Mouse (Mus musculus) intestine, embryonic 14.5 days (tissue): Measurements from ENCODE around the gene Ccdc57. TPM values are rescaled to one million over a fixed set of nuclear protein-coding genes. Genes with fewer than 3 reads are reported as not detected.
A peak's percentile ranks its signal among the peaks of the same experiment; 100 is the strongest.

ENCODE experiments used
- ATAC-seq: fragments of 200-750 bp; cut with Nextera tagmentation; replicated peaks from 2 replicates; pipeline ENCODE4 v1.8.0; 2017; ENCODE audit warnings: low read depth, moderate number of reproducible peaks, moderate TSS enrichment, moderate library complexity; ENCODE audit not compliant: low FRiP score, low TSS enrichment
- DNase-seq: peaks from one replicate; pipeline ENCODE4 v3.0.0-alpha.2; 2018; ENCODE audit warnings: low spot score
- H3K27ac ChIP-seq: fragments of 300-500 bp; sonication (generic); 2 replicates; pipeline ENCODE4 v1.5.1; 2014; ENCODE audit warnings: low read depth, mild to moderate bottlenecking, control low read depth
- H3K27me3 ChIP-seq: fragments of 300-500 bp; sonication (generic); replicated peaks from 2 replicates; pipeline ENCODE4 v1.6.1; 2014; ENCODE audit warnings: low read length, control low read depth; ENCODE audit not compliant: control insufficient read depth, insufficient read depth
- H3K36me3 ChIP-seq: fragments of 300-500 bp; sonication (generic); 2 replicates; pipeline ENCODE4 v1.6.1; 2014; ENCODE audit warnings: low read length, control low read depth; ENCODE audit not compliant: control insufficient read depth, insufficient read depth
- H3K4me1 ChIP-seq: fragments of 300-500 bp; sonication (generic); replicated peaks from 2 replicates; pipeline ENCODE4 v1.6.1; 2014; ENCODE audit warnings: low read length, control low read depth, mixed read lengths; ENCODE audit not compliant: control insufficient read depth, insufficient read depth
- H3K4me2 ChIP-seq: fragments of 300-500 bp; sonication (generic); 2 replicates; pipeline ENCODE4 v1.6.1; 2014; ENCODE audit warnings: low read length
- H3K4me3 ChIP-seq: fragments of 300-500 bp; sonication (generic); 2 replicates; pipeline ENCODE4 v1.5.1; 2014; ENCODE audit warnings: low read depth, low read length, control low read depth, mixed read lengths
- H3K9ac ChIP-seq: fragments of 300-500 bp; sonication (generic); 2 replicates; pipeline ENCODE4 v1.6.1; 2014; ENCODE audit warnings: mild to moderate bottlenecking, low read length
- H3K9me3 ChIP-seq: fragments of 300-500 bp; sonication (generic); 2 replicates; pipeline ENCODE4 v1.6.1; 2016; ENCODE audit warnings: low read length, control low read depth; ENCODE audit not compliant: control insufficient read depth
- WGBS: fragments of 180-500 bp; shearing (Covaris S2); extraction: QIAGEN DNeasy Blood & Tissue Kit; methylation state at CpG from one replicate; pipeline ENCODE4 v1.1.7; 2014; 5-methylcytosine and 5-hydroxymethylcytosine counted together
- polyA plus RNA-seq: library from polyadenylated mRNA; unstranded; fragments of >200 nt; fragmentation: Nextera tagmentation; extraction: Ambion mirVana; gene quantifications from 2 replicates; pipeline ENCODE4 v1.2.1, GENCODE M21; 2014

Ccdc57 gene
- polyA plus RNA-seq, 1 experiment from 2014 or later, result 5.9 TPM

DNA sequence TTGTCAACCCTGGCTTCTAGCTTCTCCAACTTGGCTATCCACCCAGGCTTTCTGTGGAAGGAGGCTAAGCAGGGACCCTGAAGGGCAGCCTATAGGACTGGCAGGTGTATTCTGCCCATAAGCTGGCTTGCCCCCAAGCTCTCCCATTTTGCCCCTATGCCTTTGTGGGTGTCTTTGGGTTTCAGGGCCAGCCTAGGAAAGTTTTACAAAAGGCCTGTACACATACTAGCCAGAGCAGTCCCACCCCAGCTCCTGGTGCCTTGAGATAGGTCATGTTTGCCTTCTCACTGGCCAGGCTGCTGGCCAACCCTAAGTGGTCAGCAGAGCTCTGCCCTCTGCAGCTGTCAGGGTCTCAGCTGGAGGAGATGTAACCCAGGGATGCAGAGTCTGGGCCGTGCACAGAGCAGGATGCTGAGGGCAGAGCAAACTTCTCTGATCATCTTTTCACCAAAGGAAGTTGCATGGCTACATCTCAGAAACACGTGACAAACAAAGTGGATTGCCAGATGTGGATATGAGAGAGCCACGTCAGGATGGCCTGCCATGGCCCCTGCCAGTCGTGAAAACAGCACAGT, 107.3 kb downstream of the Ccdc57 start:
- ATAC-seq (no peak), DNase-seq (no peak)
- Histone ChIP-seq H3K9me3 (no peaks in the 10 kb centered on the region), H3K9ac (peak overlapping the region; percentile 86), H3K36me3 (peaks cover 20% of the 10 kb centered on the region), H3K27ac (peak overlapping the region; percentile 98), H3K4me1 (peaks cover 27% of the 10 kb centered on the region), H3K27me3 (no peaks in the 10 kb centered on the region), H3K4me2 (peak overlapping the region; percentile 98), H3K4me3 (peak overlapping the region; percentile 89)
- 29% methylated on average over 4 of the region's 4 CpGs for WGBS

DNA sequence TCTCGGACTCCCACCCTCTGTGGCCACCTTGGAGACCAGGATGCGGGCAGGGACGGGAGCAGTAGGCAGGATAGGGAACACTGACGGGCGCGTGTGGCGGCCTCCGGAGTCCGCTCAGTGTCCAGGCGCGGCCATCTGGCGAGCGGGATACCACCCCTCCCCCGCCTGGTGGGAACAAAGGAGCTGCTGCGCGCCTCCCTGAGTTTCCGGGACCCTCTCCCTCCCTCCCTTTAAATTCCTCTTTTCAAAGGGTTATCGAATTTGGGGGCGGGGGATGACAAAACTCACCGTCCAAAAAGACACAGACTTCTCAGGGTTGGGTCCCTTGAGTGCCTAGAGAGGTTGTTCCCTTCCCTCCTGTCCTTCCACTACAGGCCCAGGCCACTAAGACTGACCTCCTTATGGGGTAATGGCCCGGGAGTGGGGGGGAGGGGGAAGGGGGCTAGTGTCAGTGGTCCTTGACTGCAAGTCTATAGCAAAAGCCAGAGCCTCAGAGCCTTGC, 107.8 kb downstream of the Ccdc57 start:
- ATAC-seq (peak; percentile 11), DNase-seq (no peak)
- no peaks in the 10 kb centered on the region for H3K27me3 ChIP-seq
- H3K9ac ChIP-seq, result peak overlapping the region; percentile 86
- peaks cover 25% of the 10 kb centered on the region for H3K36me3 ChIP-seq
- peak overlapping the region; percentile 98 for H3K4me2 ChIP-seq
- WGBS, result under 1% methylated on average over 21 of the region's 21 CpGs
- peaks cover 27% of the 10 kb centered on the region for H3K4me1 ChIP-seq
- H3K4me3 ChIP-seq, result peak overlapping the region; percentile 89
- H3K27ac ChIP-seq, result peak overlapping the region; percentile 98
- H3K9me3 ChIP-seq, result no peaks in the 10 kb centered on the region

DNA sequence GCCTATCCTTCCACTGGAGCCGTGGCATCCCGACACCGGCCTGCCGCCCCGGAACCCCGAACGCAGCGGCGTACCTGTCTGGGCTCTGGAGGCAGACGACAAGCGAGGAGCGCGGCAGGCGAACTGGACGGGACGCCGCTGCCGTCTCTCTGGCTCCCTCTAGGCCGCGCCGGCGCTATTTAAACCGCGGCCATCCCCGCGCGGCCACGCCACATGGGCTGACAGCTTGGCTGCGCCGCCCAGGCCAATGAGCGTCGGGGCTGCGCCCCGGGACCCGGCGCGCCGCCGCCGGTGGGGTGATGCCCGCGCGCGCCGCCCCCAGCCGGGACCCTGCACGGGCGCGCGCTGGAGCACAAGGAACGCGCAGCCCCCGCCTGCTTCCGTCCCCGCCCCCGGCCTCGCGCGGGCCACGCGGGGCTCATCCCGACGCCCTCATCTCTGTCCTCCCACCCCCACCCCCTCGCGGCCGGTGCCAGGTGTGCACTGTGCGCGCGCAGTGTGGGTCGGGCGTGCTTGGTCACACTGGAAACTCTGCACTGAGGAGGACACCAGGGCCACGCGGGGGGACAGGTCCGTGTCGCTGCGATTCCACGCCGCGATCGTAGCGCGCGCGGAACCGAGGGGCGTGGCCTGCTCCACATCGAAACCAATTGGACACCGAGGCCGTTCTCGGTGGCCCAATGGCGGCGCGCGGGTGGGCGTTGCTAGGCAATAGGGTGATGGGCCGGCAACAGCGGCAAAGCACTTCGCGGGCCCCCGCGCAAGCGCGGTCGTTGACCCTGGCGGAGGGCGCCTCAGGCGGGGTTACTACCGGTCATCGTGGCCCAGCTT, 108.5 kb downstream of the Ccdc57 start, which contains the start of gene Fasn:
Fasn (minus strand) TSS at position 592 of the 831 bp plus-strand sequence.
- H3K4me2 ChIP-seq, result peak within 1 kb of the TSS; percentile 98
- peak within 1 kb of the TSS; percentile 89 for H3K4me3 ChIP-seq
- under 1% methylated on average over 105 of the region's 109 CpGs for WGBS
- peak within 1 kb of the TSS; percentile 86 for H3K9ac ChIP-seq
- peak; percentile 98 for DNase-seq
- peak; percentile 92 for ATAC-seq
- H3K27me3 ChIP-seq, result no peaks in the 10 kb centered on the region
- H3K9me3 ChIP-seq, result no peaks in the 10 kb centered on the region
- peaks cover 32% of the 10 kb centered on the region for H3K36me3 ChIP-seq
- H3K27ac ChIP-seq, result peak within 1 kb of the TSS; percentile 98
- H3K4me1 ChIP-seq, result peaks cover 27% of the 10 kb centered on the region

DNA sequence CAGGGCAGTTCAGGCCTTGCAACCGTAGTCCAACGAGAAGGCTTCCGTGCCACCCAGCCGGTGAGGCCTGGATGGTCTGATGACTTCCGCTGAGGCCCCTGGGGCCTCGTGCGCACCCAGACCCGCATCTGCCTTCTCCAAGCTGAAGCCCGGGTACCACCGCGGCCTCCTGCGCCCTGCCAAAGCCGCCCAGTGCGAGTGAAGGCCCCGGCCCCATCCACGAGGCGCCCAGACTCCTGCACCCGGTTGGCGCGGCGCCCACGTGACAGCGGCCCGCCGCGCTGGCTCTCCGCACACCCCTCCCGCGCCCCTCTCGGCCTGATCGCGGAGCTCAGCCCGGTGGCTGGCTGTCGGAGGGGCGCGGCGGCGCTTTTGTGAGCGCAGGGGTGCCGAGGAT, 109.1 kb downstream of the Ccdc57 start:
- no peak for DNase-seq
- peak overlapping the region; percentile 89 for H3K4me3 ChIP-seq
- peaks cover 27% of the 10 kb centered on the region for H3K4me1 ChIP-seq
- H3K9me3 ChIP-seq, result no peaks in the 10 kb centered on the region
- peak overlapping the region; percentile 98 for H3K27ac ChIP-seq
- under 1% methylated on average over 38 of the region's 40 CpGs for WGBS
- peaks cover 38% of the 10 kb centered on the region for H3K36me3 ChIP-seq
- peak overlapping the region; percentile 98 for H3K4me2 ChIP-seq
- no peaks in the 10 kb centered on the region for H3K27me3 ChIP-seq
- H3K9ac ChIP-seq, result peak overlapping the region; percentile 86
- peak; percentile 32 for ATAC-seq

DNA sequence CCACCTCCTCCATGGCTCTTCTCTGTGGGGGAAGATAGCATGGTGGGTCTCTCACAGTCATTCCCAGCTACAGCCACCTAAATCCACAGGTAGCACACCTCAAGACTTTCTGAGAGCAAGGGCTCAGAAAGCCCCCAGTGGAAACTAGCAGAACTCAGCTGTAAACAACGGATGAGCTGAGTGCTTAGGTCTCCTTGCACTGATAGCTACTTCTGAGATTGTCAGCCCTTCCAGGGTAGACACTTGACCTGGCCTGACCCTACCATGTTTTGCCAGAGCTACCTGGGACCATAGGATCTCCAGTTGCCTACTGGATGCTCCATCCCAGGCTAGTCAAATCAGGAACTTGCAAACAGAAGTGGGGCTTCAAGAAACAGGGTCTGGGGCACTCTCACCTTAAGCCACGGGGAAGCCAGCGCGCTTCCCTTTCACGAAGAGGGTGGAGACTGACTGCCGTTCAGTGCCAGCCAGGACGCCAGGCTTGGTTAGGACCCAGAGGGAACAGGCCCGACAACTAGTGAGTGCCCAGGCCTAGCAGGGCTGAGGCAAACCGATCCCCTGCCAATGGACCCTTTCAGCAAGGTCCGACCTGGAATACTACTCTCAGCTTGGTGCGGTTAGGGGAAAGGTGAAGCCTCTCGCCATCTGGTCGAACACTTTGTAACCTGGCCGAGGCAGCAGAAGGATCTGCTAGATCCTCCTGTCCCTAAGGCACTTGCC, 109.7 kb downstream of the Ccdc57 start:
- H3K9ac ChIP-seq, result peak overlapping the region; percentile 86
- DNase-seq (no peak), ATAC-seq (no peak)
- H3K4me3 ChIP-seq, result peak overlapping the region; percentile 89
- peak overlapping the region; percentile 98 for H3K27ac ChIP-seq
- H3K4me1 ChIP-seq, result peaks cover 27% of the 10 kb centered on the region
- H3K9me3 ChIP-seq, result no peaks in the 10 kb centered on the region
- no peaks in the 10 kb centered on the region for H3K27me3 ChIP-seq
- WGBS, result under 1% methylated on average over 14 of the region's 14 CpGs
- H3K4me2 ChIP-seq, result peak overlapping the region; percentile 98
- peaks cover 43% of the 10 kb centered on the region for H3K36me3 ChIP-seq

DNA sequence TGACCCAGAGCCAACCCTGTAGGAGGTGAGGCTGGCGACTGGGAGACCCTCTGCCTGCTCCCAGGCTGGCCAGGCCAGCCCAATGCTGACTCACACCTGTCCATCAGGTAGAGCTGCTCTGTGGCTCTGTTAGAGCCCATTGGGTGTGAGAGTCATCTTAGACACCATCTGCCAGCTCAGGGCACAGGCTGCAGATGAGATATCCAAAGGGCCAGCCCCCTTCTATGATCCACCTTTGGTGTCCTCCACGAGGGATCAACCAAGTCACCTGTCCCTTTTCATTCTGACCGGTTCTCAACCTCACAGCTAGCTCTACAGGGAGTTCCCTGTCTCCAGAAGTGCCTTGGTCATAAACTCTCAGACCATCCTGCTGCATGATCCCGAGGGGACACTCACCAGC, 110.4 kb downstream of the Ccdc57 start:
- no peak for ATAC-seq
- 44% methylated on average over 4 of the region's 4 CpGs for WGBS
- Histone ChIP-seq H3K4me1 (peaks cover 27% of the 10 kb centered on the region), H3K9ac (peak overlapping the region; percentile 86), H3K27ac (no peak overlapping the region), H3K4me3 (peak overlapping the region; percentile 89), H3K27me3 (no peaks in the 10 kb centered on the region), H3K9me3 (no peaks in the 10 kb centered on the region), H3K4me2 (peak overlapping the region; percentile 98), H3K36me3 (peaks cover 50% of the 10 kb centered on the region)
- no peak for DNase-seq

DNA sequence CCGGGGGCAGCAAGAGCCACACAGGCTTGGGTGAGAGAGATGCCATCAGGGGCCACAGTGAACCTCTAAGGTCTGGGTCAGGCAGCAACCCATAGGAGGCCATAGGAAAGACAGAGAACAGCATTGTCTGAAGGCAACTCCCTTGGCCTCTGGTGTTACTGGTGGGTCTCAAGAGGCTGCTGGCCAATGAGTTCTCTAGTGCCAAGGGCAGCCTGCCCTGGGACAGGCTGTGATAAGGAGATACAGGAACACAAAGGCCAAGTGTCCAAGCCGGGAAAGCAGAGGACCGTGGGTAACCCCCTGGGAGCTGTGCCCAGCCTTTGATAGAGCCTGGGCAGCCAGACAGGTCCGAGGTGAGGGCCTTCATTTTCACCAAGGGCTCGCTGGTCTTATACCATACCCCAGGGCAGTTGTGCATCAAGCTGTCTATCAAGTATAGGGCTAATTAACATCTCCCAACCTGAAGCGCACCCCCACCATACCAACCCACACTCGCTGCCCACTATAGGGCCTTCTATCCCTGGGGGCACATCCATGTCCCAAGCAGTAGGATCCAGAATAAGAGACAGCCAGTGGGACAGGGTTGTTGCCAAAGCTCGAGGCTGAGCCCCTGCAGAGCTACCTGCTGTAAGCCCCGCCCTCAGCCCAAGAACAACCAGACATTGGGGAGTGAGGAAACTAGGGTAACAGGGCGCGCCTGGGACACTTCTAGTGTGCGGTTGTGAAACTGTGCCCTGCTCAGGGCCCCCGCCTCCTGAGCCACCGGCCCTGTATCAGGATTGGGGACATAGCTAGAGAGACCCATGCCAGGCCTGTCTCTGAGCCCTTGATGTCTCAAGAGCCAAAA, 111.4 kb downstream of the Ccdc57 start:
- 84% methylated on average over 14 of the region's 14 CpGs for WGBS
- peaks cover 60% of the 10 kb centered on the region for H3K36me3 ChIP-seq
- peaks cover 27% of the 10 kb centered on the region for H3K4me1 ChIP-seq
- no peak overlapping the region for H3K27ac ChIP-seq
- DNase-seq, result no peak
- no peak for ATAC-seq
- no peaks in the 10 kb centered on the region for H3K27me3 ChIP-seq
- H3K9me3 ChIP-seq, result no peaks in the 10 kb centered on the region
- H3K4me3 ChIP-seq, result peak overlapping the region; percentile 89
- H3K9ac ChIP-seq, result no peak overlapping the region
- H3K4me2 ChIP-seq, result peak overlapping the region; percentile 98

DNA sequence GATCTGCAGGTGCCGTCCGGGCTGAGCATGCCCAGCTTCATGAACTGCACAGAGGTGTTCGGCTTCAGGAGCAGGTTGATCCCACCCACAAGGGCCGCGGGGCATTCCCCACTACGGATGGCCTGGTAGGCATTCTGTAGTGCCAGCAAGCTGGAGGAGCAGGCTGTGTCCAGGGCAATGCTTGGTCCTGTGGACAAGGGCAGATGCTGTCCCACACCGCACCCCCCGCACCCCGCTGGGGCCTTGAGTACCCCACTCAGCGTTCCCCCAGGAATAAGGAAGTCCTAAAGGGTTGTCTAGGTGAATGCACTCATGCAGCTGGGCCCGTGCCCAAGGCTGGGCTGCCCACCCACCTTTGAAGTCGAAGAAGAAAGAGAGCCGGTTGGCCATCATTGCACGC, 112.1 kb downstream of the Ccdc57 start:
- 92% methylated on average over 14 of the region's 14 CpGs for WGBS

More for the DNA sequence above, 112.1 kb downstream of the Ccdc57 start:
- Histone ChIP-seq H3K27me3 (no peaks in the 10 kb centered on the region), H3K4me2 (no peak overlapping the region), H3K4me3 (no peak overlapping the region), H3K9me3 (no peaks in the 10 kb centered on the region), H3K36me3 (peaks cover 68% of the 10 kb centered on the region), H3K9ac (no peak overlapping the region), H3K4me1 (peaks cover 25% of the 10 kb centered on the region), H3K27ac (no peak overlapping the region)
- DNase-seq, result no peak
- ATAC-seq, result no peak
